Mouse (Mus musculus): ENCODE measurements around the gene Dnaaf1. TPM values are rescaled to one million over a fixed set of nuclear protein-coding genes. Genes with fewer than 3 reads are reported as not detected.

The Dnaaf1 gene
- polyA plus RNA-seq, 1 experiment from 2014 or later = 0.48 TPM

DNA sequence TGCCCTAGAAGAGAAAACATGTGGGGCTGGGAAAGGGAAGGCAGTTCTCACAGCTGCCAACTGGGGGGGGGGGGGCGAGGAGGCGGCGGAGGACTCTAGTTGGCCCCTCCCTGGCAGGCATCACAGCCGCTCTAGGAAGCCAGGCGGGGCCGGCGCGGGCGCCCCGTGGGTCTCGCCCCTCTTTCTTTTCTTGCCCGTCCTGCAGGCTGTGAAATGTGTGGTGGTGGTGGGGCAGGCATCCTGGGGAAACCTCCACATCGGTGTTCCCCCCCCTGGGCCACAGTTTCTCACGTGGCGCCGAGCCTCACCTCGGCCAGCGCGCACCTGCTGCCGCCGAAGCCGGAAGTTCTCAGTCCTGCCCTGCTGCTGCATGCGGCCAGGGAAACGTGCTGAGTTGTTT lies 10.9 kb downstream of the Dnaaf1 start:
- ATAC-seq (ENCODE audit: low read depth) = no peak
- no peaks in the 10 kb centered on the region for H3K27me3 ChIP-seq (ENCODE audit: control insufficient read depth, insufficient read depth, low read length)
- H3K9me3 ChIP-seq (ENCODE audit: control insufficient read depth, low read length) = no peaks in the 10 kb centered on the region
- no peaks in the 10 kb centered on the region for H3K4me1 ChIP-seq (ENCODE audit: control insufficient read depth, insufficient read depth, low read length)
- no peaks in the 10 kb centered on the region for H3K36me3 ChIP-seq (ENCODE audit: control insufficient read depth, insufficient read depth, low read length)
- H3K27ac ChIP-seq (ENCODE audit: low read depth, low read length) = no peak overlapping the region
- WGBS = 29% methylated on average over 16 of the region's 24 CpGs
- H3K4me2 ChIP-seq (ENCODE audit: low read depth, low read length) = peak overlapping the region; percentile 42
- 0 out of 2 replicates have a peak overlapping the region, but pooled peaks have one; percentile 11 for H3K9ac ChIP-seq (replicated peaks; ENCODE audit: low read depth, low read length)
- peak overlapping the region; percentile 20; the same call in 1 of the 2 replicates for H3K4me3 ChIP-seq (ENCODE audit: low read depth, low read length)

DNA sequence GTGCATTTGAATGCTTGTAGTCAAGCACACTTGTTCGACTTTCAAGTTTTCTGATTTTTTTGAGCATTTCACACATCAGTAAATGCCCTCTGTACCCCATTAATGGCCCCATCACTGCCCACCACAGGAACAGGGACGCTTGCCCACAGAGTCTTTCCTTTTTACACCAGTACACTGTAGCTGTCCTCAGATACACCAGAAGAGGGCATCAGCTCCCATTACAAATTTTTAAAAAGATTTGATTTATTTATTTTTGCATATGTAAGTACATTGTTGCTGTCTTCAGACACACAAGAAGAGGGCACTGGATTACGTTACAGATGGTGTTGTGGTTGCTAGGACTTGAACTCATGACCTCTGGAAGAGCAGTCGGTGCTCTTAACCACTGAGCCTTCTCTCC lies 13.3 kb downstream of the Dnaaf1 start:
- no peaks in the 10 kb centered on the region for H3K4me1 ChIP-seq (ENCODE audit: control insufficient read depth, insufficient read depth, low read length)
- H3K27ac ChIP-seq (ENCODE audit: low read depth, low read length) = no peak overlapping the region
- no peak overlapping the region for H3K9ac ChIP-seq (replicated peaks; ENCODE audit: low read depth, low read length)
- H3K4me2 ChIP-seq (ENCODE audit: low read depth, low read length) = no peak overlapping the region
- ATAC-seq (ENCODE audit: low read depth) = no peak
- no peaks in the 10 kb centered on the region for H3K27me3 ChIP-seq (ENCODE audit: control insufficient read depth, insufficient read depth, low read length)
- no peak overlapping the region for H3K4me3 ChIP-seq (ENCODE audit: low read depth, low read length)
- no peaks in the 10 kb centered on the region for H3K36me3 ChIP-seq (ENCODE audit: control insufficient read depth, insufficient read depth, low read length)
- H3K9me3 ChIP-seq (ENCODE audit: control insufficient read depth, low read length) = no peaks in the 10 kb centered on the region
- 66% methylated on average over 4 of the region's 4 CpGs for WGBS

DNA sequence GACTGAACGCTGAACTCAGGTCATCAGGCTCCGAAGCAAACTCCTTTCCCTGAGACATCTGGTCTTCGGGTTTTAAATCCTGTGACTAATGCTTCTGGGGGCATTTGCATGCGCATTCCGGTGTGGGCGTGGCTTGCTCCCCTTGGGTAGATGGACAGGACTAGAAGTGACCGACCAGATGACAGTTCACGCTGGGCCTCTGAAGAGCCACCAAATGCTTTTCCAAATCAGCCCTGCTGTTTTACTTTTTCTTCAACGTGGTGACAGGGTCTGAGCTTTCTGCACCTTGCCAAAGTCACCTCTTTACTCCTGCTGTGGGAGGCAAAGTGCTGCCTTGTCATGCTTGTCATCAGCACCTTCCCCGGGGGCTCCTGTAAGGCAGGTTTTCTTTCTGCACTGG lies 13.8 kb downstream of the Dnaaf1 start:
- Histone ChIP-seq H3K4me1 (ENCODE audit: control insufficient read depth, insufficient read depth, low read length) (no peaks in the 10 kb centered on the region), H3K4me2 (ENCODE audit: low read depth, low read length) (no peak overlapping the region), H3K9ac (replicated peaks; ENCODE audit: low read depth, low read length) (no peak overlapping the region), H3K27me3 (ENCODE audit: control insufficient read depth, insufficient read depth, low read length) (no peaks in the 10 kb centered on the region), H3K9me3 (ENCODE audit: control insufficient read depth, low read length) (no peaks in the 10 kb centered on the region), H3K36me3 (ENCODE audit: control insufficient read depth, insufficient read depth, low read length) (no peaks in the 10 kb centered on the region), H3K4me3 (ENCODE audit: low read depth, low read length) (no peak overlapping the region), H3K27ac (ENCODE audit: low read depth, low read length) (no peak overlapping the region)
- ATAC-seq (ENCODE audit: low read depth) = no peak
- 25% methylated on average over 10 of the region's 10 CpGs for WGBS

DNA sequence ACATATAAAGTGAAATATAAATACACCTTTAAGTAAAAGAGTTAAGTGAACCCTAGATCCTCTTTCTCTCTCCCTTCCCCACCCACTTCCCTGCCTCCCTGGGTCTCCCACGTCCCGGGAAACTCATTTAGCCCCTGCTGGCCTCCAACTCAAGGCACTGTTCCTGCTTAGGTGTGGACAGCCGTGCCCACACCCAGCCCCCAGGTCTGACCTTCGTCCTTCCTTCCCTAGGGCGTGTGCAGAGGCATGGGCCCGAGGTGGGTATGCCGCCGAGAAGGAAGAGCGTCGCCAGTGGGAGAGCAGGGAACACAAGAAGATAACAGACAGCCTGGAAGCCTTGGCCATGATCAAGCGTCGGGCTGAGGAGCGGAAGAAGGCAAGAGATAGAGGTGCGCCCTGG lies 15.3 kb downstream of the Dnaaf1 start:
- H3K9ac ChIP-seq (replicated peaks; ENCODE audit: low read depth, low read length) = no peak overlapping the region
- no peaks in the 10 kb centered on the region for H3K36me3 ChIP-seq (ENCODE audit: control insufficient read depth, insufficient read depth, low read length)
- no peak overlapping the region for H3K27ac ChIP-seq (ENCODE audit: low read depth, low read length)
- no peaks in the 10 kb centered on the region for H3K4me1 ChIP-seq (ENCODE audit: control insufficient read depth, insufficient read depth, low read length)
- H3K9me3 ChIP-seq (ENCODE audit: control insufficient read depth, low read length) = no peaks in the 10 kb centered on the region
- no peak for ATAC-seq (ENCODE audit: low read depth)
- no peak overlapping the region for H3K4me3 ChIP-seq (ENCODE audit: low read depth, low read length)
- WGBS = 86% methylated on average over 14 of the region's 14 CpGs
- H3K27me3 ChIP-seq (ENCODE audit: control insufficient read depth, insufficient read depth, low read length) = no peaks in the 10 kb centered on the region
- H3K4me2 ChIP-seq (ENCODE audit: low read depth, low read length) = no peak overlapping the region

DNA sequence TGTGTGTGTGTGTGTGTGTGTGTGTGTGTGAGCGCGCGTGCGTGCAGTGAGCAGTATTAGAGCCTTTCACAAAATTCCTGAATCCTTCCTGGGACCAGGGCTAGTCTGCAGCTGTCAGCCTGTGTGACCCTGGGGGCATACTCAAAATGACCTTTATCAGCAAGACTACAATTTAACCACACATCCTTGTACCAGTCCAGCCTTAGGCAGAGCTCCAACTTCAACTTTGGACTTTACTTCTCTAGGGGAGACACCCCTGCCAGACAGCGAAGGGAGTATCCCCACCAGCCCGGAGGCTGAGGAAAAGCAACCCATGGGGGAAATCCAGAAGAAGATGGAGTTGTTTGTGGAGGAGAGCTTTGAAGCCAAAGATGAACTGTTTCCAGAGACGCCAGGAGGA lies 16.4 kb downstream of the Dnaaf1 start:
- H3K4me3 ChIP-seq (ENCODE audit: low read depth, low read length) = no peak overlapping the region
- ATAC-seq (ENCODE audit: low read depth) = no peak
- H3K4me1 ChIP-seq (ENCODE audit: control insufficient read depth, insufficient read depth, low read length) = no peaks in the 10 kb centered on the region
- WGBS = 91% methylated on average over 7 of the region's 7 CpGs
- H3K27me3 ChIP-seq (ENCODE audit: control insufficient read depth, insufficient read depth, low read length) = no peaks in the 10 kb centered on the region
- H3K36me3 ChIP-seq (ENCODE audit: control insufficient read depth, insufficient read depth, low read length) = no peaks in the 10 kb centered on the region
- H3K27ac ChIP-seq (ENCODE audit: low read depth, low read length) = no peak overlapping the region
- no peak overlapping the region for H3K9ac ChIP-seq (replicated peaks; ENCODE audit: low read depth, low read length)
- no peak overlapping the region for H3K4me2 ChIP-seq (ENCODE audit: low read depth, low read length)
- H3K9me3 ChIP-seq (ENCODE audit: control insufficient read depth, low read length) = no peaks in the 10 kb centered on the region

DNA sequence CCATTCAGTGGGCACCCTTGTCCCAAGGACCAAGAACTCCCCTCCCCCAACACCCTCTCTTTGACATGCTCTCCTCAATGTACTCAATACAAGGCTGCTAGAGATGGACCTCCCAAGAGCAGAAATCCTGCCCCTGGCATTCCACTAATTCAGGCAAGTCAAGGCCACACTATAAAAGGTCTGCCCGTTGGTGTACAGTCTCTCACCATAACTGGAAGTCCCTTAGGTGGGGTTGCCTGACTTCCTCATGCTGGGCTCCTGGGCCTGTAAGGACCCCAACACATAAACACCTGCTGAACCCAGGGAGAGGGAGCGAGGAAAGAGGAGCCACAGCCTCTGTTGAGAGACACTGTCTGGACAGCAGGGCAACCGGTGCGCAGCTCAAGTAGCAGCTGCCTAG lies 28.7 kb downstream of the Dnaaf1 start:
- ATAC-seq (ENCODE audit: low read depth) = no peak
- Histone ChIP-seq H3K36me3 (ENCODE audit: control insufficient read depth, insufficient read depth, low read length) (peaks cover 33% of the 10 kb centered on the region), H3K4me2 (ENCODE audit: low read depth, low read length) (peak overlapping the region; percentile 91), H3K27ac (ENCODE audit: low read depth, low read length) (no peak overlapping the region), H3K9ac (replicated peaks; ENCODE audit: low read depth, low read length) (peak overlapping the region; percentile 79), H3K27me3 (ENCODE audit: control insufficient read depth, insufficient read depth, low read length) (no peaks in the 10 kb centered on the region), H3K4me3 (ENCODE audit: low read depth, low read length) (no peak overlapping the region; the same call in 1 of the 2 replicates), H3K4me1 (ENCODE audit: control insufficient read depth, insufficient read depth, low read length) (peaks cover 7% of the 10 kb centered on the region; the same call in 1 of the 2 replicates), H3K9me3 (ENCODE audit: control insufficient read depth, low read length) (no peaks in the 10 kb centered on the region)
- WGBS = 90% methylated on average over 4 of the region's 4 CpGs

DNA sequence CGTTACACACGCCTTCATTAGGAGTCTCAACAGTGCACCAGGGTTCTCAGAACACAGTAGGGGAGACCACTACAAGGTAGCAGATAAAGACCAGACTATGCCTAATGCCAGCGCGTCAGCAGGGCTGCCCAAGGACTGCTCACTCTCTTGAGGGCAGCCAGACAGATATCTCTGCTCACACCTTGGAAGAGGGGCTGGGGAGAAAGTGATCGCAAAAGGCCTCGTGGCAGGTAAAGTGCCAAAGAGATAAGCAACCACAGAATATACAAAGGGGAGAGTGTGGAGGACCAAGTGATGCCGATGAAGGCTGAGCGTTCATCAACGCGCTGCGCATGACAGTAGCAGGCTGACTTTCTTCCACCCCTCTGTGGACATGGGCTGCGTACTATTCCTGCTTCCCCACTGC lies 29.4 kb downstream of the Dnaaf1 start:
- Histone ChIP-seq H3K27ac (ENCODE audit: low read depth, low read length) (no peak overlapping the region), H3K4me3 (ENCODE audit: low read depth, low read length) (peak overlapping the region; percentile 75), H3K4me1 (ENCODE audit: control insufficient read depth, insufficient read depth, low read length) (peaks cover 7% of the 10 kb centered on the region; the same call in 1 of the 2 replicates), H3K4me2 (ENCODE audit: low read depth, low read length) (peak overlapping the region; percentile 91), H3K9me3 (ENCODE audit: control insufficient read depth, low read length) (no peaks in the 10 kb centered on the region), H3K27me3 (ENCODE audit: control insufficient read depth, insufficient read depth, low read length) (no peaks in the 10 kb centered on the region), H3K36me3 (ENCODE audit: control insufficient read depth, insufficient read depth, low read length) (peaks cover 27% of the 10 kb centered on the region), H3K9ac (replicated peaks; ENCODE audit: low read depth, low read length) (peak overlapping the region; percentile 79)
- ATAC-seq (ENCODE audit: low read depth) = no peak
- WGBS = 42% methylated on average over 12 of the region's 12 CpGs

DNA sequence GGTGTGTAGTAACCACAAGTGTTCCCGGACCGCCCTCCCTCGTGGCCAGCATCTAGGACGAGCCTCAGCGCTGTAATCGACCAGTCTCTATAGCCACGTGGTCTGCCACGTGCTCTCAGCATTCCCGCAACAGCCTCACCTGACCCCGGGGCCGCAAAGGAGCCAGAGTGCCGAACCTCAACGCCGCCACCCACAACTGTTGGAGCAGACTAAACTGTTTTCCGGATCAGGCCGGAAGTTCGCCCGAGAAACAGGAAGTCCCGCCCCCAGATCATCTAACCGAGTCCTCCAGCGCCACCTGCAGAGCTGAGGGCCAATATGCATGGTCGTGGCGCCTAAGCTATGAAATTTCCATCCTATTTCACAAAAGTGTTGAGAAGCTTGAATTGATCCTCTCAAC lies 30.0 kb downstream of the Dnaaf1 start, which contains the start of gene Taf1c:
Taf1c (minus strand) TSS at position 227 of the 400 bp plus-strand sequence.
- peak; percentile 77; the same call in 1 of the 2 replicates for ATAC-seq (ENCODE audit: low read depth)

DNA sequence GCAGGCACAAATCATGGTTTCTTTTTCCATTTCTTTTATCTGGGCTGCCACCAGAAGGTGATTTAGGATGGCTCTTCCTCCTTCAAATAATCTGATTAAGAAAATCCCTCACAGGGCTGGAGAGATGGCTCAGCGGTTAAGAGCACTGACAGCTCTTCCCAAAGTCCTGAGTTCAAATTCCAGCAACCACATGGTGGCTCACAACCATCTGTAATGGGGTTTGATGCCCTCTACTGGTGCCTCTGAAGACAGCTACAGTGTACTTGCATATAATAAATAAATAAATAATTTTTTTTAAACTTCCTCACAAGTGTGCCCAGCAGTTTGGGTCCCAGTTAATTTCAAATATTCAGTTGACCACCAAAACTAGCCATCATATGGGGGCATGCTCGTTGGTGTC lies 31.2 kb downstream of the Dnaaf1 start:
- Histone ChIP-seq H3K4me1 (ENCODE audit: control insufficient read depth, insufficient read depth, low read length) (peaks cover 7% of the 10 kb centered on the region; the same call in 1 of the 2 replicates), H3K4me2 (ENCODE audit: low read depth, low read length) (no peak overlapping the region), H3K4me3 (ENCODE audit: low read depth, low read length) (no peak overlapping the region), H3K9me3 (ENCODE audit: control insufficient read depth, low read length) (no peaks in the 10 kb centered on the region), H3K9ac (replicated peaks; ENCODE audit: low read depth, low read length) (no peak overlapping the region), H3K27me3 (ENCODE audit: control insufficient read depth, insufficient read depth, low read length) (no peaks in the 10 kb centered on the region), H3K27ac (ENCODE audit: low read depth, low read length) (no peak overlapping the region), H3K36me3 (ENCODE audit: control insufficient read depth, insufficient read depth, low read length) (peaks cover 12% of the 10 kb centered on the region; the same call in 1 of the 2 replicates)
- no peak for ATAC-seq (ENCODE audit: low read depth)
- 92% methylated on average over 2 of the region's 2 CpGs for WGBS

More for the DNA sequence above, 30.0 kb downstream of the Dnaaf1 start, which contains the start of gene Taf1c:
- no peaks in the 10 kb centered on the region for H3K27me3 ChIP-seq (ENCODE audit: control insufficient read depth, insufficient read depth, low read length)
- peaks cover 7% of the 10 kb centered on the region; the same call in 1 of the 2 replicates for H3K4me1 ChIP-seq (ENCODE audit: control insufficient read depth, insufficient read depth, low read length)
- peak within 1 kb of the TSS; percentile 75 for H3K4me3 ChIP-seq (ENCODE audit: low read depth, low read length)
- peaks cover 23% of the 10 kb centered on the region for H3K36me3 ChIP-seq (ENCODE audit: control insufficient read depth, insufficient read depth, low read length)
- under 1% methylated on average over 23 of the region's 23 CpGs for WGBS
- no peaks in the 10 kb centered on the region for H3K9me3 ChIP-seq (ENCODE audit: control insufficient read depth, low read length)
- peak within 1 kb of the TSS; percentile 79 for H3K9ac ChIP-seq (replicated peaks; ENCODE audit: low read depth, low read length)
- H3K4me2 ChIP-seq (ENCODE audit: low read depth, low read length) = peak within 1 kb of the TSS; percentile 91
- H3K27ac ChIP-seq (ENCODE audit: low read depth, low read length) = no peak within 1 kb of the TSS
